Mouse (Mus musculus) frontal cortex, postnatal 14 days (tissue): ENCODE measurements around the gene Dcn.

Experiments used
- DNase-seq, 2 experiments: peaks; one replicate each; pipeline ENCODE4 v3.0.0; 2022; ENCODE audit warnings: low spot score in 2 of 2

The Dcn gene

DNA sequence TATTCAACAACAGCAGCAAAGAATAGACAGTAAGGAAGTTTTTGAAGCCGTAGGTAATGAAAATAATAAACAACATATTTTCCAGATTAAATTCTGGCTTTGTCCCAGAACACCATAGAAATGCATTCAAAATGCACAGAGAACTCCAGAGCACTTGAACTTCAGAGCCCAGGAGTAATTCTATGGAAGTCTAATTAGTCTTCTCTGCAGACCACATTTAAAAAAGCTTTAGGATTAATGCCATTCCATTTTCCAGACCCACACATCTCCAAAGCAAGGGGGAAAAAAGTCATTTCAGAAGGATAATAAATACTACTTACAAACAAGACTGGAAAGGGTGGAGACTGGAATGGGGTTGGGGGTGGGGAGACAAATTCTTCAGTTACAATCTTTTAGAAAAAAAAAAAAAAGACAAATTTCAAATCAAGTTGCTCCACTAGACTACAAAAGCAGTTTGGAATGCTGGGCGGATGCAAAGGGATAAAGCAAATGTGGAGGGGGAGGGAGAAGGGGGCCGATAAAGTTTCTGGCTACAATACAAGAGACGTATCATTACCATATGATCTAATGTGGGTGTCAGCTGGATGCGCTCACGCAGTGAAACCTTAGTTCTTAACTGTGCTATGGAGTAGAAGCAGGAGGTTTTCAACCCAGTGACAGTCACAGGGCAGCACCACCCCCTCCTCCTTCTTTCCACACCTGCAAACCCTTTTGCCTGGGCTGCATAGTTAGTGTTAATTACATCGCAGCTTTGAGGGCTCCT is at the start of gene Dcn:
Dcn (plus strand) TSS at position 606 of the 763 bp plus-strand sequence.
- no peak for DNase-seq

DNA sequence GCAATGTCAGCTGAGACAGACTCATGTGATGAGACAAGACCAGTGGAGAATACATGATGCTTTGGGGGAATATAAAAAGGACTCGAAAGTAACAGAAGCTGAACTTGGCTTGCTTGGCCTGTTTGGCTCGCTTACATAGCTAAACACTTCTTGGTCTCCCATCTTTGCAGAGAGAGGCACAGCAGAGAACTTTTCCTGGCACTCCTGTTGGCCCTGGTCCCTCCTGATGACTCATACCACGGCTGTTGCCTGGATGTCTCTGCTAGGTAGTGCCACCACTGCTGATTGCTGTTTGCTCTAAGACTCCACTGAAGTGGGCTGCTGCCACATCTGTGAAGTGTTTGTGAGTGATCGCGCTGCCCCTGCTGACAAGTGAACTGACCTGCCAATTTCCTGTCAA is 42.7 kb upstream of the Dcn start:
- DNase-seq, result peak; percentile 5 to 6

DNA sequence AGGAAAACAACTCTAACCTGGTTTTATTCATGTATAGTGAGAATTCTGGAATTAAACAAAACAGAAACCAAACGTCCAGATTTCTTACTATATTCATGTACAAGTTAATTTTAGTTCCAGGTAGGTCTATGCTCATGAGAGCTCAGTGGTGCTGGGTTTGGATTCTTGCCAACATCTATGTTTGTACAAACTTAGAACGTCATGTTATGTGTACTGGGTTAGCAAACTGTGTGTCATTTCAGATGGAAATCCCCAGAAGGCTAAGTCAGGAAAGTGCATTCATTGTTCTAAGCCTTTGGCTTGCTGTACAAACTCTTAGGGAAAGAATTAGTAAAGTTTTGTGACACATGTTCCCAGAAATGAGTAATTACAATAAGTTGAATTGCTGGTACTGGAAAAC is 37.1 kb upstream of the Dcn start:
- no peak for DNase-seq

DNA sequence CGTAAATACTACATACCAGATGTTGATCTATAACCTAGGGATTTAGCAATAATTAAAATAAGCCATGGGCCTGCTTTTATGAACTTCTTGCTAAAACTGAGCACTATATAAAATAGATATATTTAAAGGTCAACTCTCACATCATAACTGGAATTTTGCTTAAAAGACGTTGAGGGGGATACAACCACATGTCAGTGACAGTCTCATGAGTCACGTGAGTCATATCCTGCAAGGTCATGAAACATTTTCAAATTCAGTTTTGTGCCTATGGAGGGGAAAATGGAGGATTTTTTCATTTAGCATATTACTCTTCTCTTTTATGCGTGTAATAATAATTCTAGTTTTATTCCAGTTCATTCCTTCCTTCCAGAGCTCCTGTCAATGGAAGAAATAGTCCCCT is 32.9 kb upstream of the Dcn start:
- DNase-seq, result no peak

DNA sequence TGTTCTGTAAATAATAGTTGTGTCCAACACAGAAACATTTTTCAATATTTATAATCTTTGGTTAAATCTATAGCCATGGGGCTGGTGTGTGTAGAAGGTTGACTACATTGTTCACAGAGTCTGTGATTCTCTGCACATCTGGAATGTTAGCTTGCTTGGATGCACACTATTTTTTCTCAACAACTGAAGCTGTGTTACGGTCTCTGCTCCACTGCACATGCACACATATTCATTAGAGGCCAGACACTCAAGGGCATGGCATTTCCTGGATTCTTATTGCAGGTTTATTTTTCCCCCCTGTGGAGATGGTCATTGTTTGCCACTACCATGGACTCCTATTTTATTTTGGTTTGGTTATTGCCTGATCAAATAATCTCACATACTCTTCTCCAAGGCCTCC is 26.5 kb upstream of the Dcn start:
- DNase-seq, result no peak

DNA sequence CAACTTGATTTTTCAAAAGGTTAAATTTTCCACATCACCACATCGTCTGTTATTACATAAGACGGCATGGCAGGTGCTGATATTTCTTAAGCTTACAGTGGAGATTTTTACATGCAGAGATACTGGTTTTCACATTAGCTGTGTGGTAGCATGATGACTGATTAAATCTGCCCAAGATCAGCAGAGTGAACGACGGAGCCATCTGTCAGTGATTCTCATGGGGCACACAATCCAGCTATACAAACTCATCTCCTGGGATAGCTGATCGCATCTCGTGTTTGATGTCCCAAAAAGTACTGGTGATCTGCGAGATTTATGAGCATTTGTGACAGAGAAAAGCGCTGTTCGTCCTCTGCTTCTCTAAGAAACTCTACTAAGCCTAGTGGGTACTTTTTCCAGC is 25.9 kb upstream of the Dcn start:
- DNase-seq, result no peak

DNA sequence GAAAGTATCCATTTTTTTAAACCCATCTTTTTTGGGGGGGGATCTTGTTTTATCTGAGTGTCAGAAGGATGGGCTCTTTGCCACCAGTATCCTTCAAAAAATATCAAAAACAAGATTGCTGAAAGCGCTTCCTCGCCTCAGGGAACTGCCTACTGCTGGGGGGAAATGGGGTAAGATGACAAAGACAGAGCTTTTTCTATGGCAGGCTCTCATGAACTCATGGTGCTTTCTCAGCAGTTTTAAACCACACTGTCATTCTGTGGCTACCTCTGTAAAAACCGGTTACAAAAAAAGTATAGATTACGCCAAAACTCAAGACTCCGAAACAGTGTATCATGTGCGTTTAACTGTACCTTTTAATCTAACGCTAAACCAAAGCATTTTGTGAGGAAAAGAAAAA is 22.4 kb upstream of the Dcn start:
- DNase-seq, result no peak

DNA sequence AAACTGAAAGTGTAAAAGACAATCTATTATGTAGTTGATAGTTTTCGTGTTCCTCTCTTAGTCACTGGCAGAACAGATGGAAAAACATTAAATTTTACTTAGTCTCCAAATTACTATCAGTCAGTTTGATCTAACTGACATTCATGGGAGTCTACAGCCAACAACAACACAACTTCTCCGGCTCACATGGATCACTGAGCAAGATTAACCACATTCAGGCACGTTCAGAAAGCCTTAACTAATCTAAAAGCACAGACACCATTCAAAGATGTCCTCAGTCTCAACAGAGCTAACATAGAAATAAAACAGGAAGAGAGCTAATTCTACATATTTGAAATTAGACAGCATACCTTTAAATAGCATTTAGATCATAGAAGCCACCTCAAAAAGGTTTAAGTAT is 12.6 kb upstream of the Dcn start:
- DNase-seq, result no peak

DNA sequence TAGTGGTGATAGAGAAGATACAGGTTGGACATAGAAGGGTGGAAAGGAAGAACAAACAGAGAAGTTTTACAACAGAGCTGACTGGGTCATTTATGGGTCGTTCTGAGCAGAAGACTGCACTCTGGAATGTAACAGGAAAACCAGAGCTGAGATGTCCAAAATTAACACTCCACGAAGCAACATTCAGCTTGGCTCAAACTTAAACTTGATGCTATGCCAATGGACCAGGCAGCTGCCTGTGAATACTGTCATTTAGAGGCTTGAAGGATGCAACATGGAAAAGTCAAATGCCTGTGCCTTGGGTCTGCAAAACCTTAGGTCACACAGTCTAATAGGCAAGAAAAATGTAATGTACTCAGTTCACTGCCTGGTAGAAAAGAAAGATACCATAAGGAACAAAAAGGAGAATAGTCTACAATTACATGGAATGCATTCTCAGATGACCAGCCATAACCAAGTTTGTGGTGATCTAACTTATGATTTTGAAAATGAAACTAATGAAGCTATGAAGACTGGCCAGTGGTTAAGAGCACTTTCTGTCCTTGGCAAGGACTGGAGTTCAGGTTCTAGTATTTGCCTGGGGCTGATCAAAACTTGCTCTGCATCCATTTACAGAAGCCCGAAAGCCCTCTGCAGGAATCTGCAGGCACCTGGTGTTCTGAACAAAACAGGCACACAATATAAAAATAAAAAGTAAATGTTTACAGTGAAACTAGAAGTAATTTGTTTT is 9.8 kb upstream of the Dcn start:
- DNase-seq, result no peak

DNA sequence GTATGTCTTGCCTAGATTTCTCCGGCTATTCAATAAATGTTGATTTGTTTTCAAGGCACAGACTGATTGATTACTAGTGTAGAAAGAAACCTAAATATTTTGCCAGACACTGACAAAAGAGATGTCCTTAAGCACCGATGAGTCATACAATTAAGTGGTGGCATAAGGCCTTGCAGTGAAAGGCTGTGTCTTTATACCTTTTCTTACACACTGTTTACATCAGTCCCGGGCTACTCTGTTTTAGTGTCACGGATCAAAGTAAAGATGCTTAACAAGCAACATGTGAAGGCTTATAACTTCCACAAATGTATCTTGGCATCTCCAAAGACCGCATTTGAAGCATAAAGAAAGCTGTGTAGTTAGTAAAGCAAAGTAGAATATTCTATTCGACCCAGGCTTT is 3.9 kb upstream of the Dcn start:
- DNase-seq, result no peak

DNA sequence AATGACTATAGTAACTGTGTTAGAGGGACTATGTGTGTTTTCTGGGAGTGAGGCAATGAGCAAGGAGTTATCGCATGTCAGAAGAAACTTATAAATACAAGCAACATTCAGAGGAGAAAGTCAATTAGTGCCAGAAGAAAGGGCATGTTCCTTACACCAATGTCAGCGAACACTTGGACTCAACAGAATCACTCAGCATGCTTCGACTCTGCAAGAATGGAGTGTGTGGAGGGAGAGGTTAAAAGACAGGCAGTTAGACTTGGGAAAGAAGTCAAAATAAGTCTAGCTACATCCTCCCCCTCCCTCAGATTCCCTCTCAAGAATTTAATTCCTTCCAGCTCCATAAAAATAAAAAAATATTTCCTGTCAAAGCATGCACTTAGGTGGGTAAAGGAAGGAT is 1.1 kb upstream of the Dcn start:
- no peak for DNase-seq

DNA sequence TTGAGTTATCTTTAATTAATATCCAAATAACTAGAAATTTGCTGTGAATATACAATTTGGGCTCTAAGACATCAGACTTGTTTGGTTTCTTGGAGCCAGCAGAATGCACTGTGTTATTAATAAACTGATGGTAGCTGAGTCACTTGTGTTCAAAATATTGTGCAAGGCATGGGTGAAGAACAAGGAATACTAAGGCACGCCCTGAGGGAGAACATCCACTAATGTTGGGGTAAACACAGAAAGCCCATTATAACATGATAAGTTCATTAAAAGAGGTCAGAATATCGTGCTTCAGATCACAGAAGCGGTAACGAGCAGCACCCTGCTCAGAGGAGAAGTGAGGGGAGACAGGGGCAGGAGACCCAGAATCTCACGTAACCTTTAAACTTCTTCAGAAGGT is 2.7 kb downstream of the Dcn start:
- DNase-seq, result no peak

DNA sequence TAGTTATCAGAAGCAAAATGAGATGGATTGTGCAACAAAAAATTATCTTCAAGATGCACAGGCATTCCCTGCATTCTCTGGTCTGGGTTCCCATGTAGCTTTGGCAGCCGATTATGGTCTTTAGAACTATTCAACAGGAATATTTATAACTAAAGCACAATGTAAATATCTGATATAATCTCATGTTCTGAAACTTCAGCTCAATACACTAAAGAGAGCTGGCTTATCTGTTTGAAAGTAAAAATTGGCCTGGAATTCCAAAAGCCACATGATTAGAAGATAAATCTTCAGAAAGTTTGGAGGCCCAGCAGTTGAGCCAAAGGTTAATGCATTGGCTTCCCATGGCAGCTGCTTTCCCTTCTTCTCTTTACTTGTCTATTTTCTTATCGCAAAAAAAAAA is 4.6 kb downstream of the Dcn start:
- DNase-seq, result no peak

DNA sequence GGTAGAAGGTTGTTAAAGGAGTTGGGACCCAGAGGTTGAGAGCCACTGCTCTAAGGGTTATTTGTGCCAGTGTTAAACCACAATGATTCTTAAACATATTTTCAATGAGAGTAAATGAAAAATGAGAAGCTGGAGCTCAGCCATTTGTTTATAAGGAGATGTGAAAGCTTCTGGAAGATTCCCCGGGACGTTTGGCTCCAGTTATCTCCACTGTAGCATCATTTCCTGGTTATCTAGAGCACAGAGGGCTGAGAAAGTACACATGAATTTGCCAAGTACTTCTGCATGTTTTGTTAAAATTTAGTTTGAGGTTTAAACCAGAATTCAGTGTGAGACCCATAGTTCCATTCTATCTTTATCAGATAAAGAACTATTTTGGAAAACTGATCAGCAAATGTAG is 5.7 kb downstream of the Dcn start:
- DNase-seq, result no peak

DNA sequence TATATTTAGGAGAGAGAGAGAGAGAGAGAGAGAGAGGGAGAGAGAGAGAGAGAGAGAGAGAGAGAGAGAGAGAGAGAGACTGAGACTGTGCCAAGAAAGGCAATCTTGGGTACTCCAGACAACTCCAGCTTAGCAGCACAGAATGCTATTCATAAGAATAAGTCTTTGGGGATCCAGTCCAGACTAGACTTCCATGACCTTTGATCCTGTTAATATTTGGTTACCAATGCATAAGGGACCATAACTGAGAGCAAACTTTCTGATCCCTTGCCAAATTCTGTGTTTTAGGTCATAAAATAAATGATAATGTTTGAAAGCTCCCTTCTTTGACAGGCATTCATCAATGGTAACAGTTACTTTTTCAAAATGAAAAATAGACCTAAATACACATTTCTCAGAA is 6.7 kb downstream of the Dcn start:
- DNase-seq, result no peak

DNA sequence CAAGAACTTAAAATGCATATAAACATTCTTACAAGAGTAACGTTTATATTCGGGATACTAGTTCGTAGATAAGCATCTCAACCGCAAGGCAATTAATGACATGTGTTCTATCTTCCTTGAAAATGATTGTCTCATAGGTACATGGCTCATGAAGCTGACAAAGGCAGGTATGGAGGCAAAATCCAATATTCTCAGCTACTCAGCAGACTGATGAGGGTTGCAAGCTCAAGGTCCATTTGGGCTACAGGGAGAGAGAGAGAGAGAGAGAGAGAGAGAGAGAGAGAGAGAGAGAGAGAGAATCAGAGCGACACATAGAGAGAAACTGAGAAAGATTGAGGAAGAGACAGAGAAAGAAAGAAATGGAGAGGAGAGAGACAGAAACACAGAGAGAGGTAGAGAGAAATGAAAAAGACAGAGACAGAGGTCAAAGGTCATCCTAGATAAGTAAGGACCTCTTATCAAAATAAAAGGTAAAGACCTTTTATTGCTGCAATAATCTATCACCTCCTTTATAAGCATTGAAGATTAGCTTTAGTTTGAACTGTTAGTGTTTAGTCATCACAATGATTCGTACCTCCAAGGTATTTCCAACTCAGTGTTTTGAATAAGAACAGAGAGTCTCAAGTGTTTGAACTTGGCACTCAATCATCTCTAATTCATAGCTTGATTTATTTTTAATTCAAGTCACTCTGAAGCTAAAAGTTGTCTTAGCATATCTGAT is 8.0 kb downstream of the Dcn start:
- no peak for DNase-seq

DNA sequence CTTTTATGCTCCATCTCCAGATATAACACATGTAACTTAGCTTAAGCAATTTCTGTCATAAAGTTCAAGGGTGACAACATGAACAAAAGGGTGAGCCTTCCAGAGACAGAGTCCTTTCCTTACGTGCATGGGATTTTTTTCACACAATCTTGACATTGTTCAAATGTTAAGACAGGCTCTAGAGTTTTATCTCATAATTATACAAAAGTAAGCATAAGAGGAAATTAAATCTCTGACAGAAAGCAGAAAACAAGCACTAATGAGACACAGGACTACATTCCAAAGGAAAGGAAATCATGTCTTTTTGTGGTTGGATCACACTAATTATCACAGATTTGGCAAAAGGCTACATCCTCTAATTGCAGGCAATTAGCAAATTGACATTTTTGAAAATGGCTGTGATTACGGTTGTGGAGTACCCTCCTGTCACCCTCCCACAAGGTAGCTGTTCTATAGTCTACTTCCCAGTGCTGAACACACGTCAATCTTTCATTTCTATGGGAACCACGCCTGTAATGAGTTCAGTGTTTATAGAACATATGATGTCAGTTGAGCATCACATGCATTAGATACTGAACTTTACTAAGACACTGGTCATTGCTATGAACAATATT is 13.1 kb downstream of the Dcn start:
- no peak for DNase-seq

DNA sequence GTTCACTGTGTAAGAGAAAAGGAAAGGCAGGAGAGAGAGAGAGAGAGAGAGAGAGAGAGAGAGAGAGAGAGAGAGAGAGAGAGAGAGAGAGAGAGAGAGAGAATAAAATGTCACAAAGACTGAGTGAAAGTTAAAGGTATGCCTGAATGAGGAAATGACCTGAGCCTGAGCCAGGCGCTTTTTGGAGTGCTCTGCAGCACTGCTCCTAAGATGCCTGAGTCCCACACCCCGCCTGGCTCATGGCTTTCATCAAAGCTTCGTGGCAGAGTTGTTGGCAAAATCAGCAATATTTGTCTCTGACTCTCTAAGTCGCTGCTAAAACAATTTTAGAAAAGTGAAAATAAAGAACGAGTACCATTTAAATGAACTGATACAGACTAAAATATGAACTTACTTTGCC is 18.2 kb downstream of the Dcn start:
- DNase-seq, result no peak

DNA sequence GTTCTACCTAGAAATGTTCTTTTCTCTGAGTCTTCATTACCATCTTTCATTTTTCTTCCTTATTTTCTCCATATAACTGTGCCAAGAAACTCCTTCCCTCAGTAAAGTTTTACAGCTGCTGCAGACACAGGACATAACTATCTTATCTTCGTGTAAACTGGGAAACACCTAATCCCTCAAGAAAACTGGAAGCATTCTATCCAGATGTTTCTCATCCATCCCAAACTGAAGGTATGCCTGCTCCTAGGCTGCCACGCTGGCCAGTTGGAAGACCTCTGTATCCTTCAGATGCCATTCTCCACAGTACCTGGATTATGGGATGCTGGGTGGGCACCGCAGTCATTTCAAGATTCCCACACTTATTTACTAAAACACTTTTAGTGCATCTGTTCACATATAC is 44.0 kb downstream of the Dcn start:
- no peak for DNase-seq

DNA sequence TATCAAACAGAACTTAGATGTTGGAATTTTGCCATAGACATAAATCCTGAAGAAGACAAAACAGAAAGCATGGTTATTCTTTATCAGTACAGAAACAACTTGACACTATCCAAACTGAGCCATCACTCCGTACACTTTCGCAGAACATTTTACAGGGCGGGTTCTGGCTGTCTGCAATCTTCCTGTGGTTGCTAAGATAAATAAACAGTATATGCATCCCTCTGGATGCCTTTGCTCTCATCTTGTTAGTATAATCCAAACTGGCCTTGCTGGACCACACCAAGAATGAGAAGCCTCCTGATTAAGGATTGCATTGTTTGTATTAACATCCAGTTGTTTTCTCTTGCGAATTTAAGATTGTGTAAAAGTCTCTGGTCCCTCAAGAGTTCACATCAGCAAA is 56.3 kb downstream of the Dcn start:
- DNase-seq, result no peak

DNA sequence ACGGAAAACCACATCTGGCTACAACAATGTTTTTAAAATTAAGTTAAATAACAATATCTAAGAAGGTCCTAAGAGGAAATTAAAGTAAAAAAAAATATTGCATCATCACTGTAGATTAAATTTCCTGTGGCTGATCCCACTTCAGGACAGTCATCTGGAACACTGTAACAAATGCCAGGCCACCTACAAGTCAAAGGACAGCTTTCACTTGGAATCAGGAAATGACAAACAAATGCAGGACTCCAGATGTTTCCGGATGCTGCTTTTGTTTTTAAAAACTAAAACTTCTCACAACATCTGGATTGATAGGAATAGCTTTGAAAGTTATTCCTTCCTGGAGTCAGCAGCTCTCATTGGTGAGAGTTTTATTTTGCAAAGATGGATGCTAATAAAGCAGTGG is 57.5 kb downstream of the Dcn start:
- DNase-seq, result no peak

DNA sequence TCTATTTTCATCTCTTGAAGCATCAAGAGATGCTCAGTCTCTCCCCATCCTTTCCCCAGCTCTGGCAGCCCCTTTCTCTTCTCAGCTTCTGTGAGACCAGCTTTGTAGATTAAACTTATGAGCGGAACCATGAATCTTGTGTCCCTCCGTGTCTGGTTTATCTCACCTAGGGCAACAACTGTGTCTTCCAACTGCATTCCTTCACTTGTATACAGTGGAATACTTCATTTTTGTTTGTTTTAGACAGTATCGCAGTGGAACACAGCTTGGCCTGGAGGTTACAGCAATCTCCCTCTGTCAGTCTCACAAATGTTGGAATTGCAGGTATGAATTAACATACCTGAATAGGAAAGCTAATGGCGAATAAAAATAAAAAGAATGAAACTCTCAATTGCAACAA is 58.8 kb downstream of the Dcn start:
- DNase-seq, result no peak

DNA sequence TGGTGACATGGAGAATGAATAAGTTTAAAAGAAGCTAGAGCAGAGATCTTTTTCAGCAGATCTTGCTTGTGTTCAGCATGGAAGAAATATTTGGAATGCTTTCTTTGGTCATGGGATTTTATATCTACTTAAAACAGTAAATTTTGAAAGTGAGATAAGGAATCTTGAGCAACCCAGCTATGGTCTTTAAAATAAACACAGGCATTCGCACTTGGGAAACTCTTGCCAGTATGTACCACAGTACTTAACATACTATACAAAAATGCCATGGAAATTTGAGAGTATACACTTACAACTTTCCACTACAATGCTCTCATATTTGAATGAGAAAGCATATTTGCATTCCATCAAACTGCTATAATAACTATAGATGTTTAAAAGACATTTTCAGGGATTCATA is 68.3 kb downstream of the Dcn start:
- DNase-seq, result no peak
